Mouse (Mus musculus): ENCODE results near the gene Banf1. TPM values are rescaled to one million over a fixed set of nuclear protein-coding genes. Genes with fewer than 3 reads are reported as not detected.
"Not testable (repeated sequence)": the region's sequence is repeated elsewhere in the genome, so short reads cannot be mapped to it uniquely, and the experiment has no call there.

The Banf1 gene
- total RNA-seq, 4 experiments from 2014 or later, result 74.1 to 85.8 (median 76.2) TPM

- no peak for DNase-seq (ENCODE audit: low spot score in 2 of 2)
Measured at GRCm38 (mm10) chr19:5374748-5375147, 7.8 kb upstream of the Banf1 start.

GRCm38 (mm10) chr19:5374177-5374576, 7.2 kb upstream of the Banf1 start:
- no peak for DNase-seq (ENCODE audit: low spot score in 2 of 2)

- no peak for DNase-seq (ENCODE audit: low spot score in 2 of 2)
Measured at GRCm38 (mm10) chr19:5372724-5373123, 5.8 kb upstream of the Banf1 start.

GRCm38 (mm10) chr19:5370932-5371331, 4.0 kb upstream of the Banf1 start:
- DNase-seq (ENCODE audit: low spot score in 2 of 2), result no peak

GRCm38 (mm10) chr19:5367455-5367854, 487 bp upstream of the Banf1 start:
- no peak for DNase-seq (ENCODE audit: low spot score in 2 of 2)

- peak; percentile 94 to 95 for DNase-seq (ENCODE audit: low spot score in 2 of 2)
Measured at GRCm38 (mm10) chr19:5366175-5367052, 554 bp downstream of the Banf1 start, which contains the start of gene Eif1ad. Eif1ad (plus strand) TSS chr19:5366741.

- DNase-seq (ENCODE audit: low spot score in 2 of 2), result no peak
Measured at GRCm38 (mm10) chr19:5365751-5366150, 1.2 kb downstream of the Banf1 start.

- DNase-seq (ENCODE audit: low spot score in 2 of 2), result no peak
Measured at GRCm38 (mm10) chr19:5364124-5364523, 2.8 kb downstream of the Banf1 start.

- DNase-seq (ENCODE audit: low spot score in 2 of 2), result no peak
Measured at GRCm38 (mm10) chr19:5362186-5362585, 4.8 kb downstream of the Banf1 start.

- no peak for DNase-seq (ENCODE audit: low spot score in 2 of 2)
Measured at GRCm38 (mm10) chr19:5356080-5356479, 10.9 kb downstream of the Banf1 start.

- DNase-seq (ENCODE audit: low spot score in 2 of 2), result no peak
Measured at GRCm38 (mm10) chr19:5353609-5354008, 13.4 kb downstream of the Banf1 start.

GRCm38 (mm10) chr19:5349502-5349873, 17.5 kb downstream of the Banf1 start, which contains the start of gene Cst6:
Cst6 (minus strand) TSS chr19:5349574.
- DNase-seq (ENCODE audit: low spot score in 2 of 2), result not testable (repeated sequence)

- DNase-seq (ENCODE audit: low spot score in 2 of 2), result no peak
Measured at GRCm38 (mm10) chr19:5348526-5349501, 18.2 kb downstream of the Banf1 start.

GRCm38 (mm10) chr19:5348064-5348463, 18.9 kb downstream of the Banf1 start:
- DNase-seq (ENCODE audit: low spot score in 2 of 2), result no peak

GRCm38 (mm10) chr19:5345297-5346131, 21.5 kb downstream of the Banf1 start:
- no peak for DNase-seq (ENCODE audit: low spot score in 2 of 2)

- no peak for DNase-seq (ENCODE audit: low spot score in 2 of 2)
Measured at GRCm38 (mm10) chr19:5341360-5341759, 25.6 kb downstream of the Banf1 start.

- DNase-seq (ENCODE audit: low spot score in 2 of 2), result peak; percentile 52 to 82
Measured at GRCm38 (mm10) chr19:5337975-5338374, 29.0 kb downstream of the Banf1 start.

GRCm38 (mm10) chr19:5335441-5335840, 31.5 kb downstream of the Banf1 start, which contains the start of gene Catsper1:
Catsper1 (plus strand) TSS chr19:5335741.
- no peak for DNase-seq (ENCODE audit: low spot score in 2 of 2)

GRCm38 (mm10) chr19:5334741-5335140, 32.2 kb downstream of the Banf1 start:
- DNase-seq (ENCODE audit: low spot score in 2 of 2), result no peak

- no peak for DNase-seq (ENCODE audit: low spot score in 2 of 2)
Measured at GRCm38 (mm10) chr19:5327970-5328369, 39.0 kb downstream of the Banf1 start.

GRCm38 (mm10) chr19:5323801-5324200, 43.2 kb downstream of the Banf1 start:
- no peak for DNase-seq (ENCODE audit: low spot score in 2 of 2)
